Comparison of ENCODE assay signal across 25 mouse cellular contexts in the genomic region with DNA sequence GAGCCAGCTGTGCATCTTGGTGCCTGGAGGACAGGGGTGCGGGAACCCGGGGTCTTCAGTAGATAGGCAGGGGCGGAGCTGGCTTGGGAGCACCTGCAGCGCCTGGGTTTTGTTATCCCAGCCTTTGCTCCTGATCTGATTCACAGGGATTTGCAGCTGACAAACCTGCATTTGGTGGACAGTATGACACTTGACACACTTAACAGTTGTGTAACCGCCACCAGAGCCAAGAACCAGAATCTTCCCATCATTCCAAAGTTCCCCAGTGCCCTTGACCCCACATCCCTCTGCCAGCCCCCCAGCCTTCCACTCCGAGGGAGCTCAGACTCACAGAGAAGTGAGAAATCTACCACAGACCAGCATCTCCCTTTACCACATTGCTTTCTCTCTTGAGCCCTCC. TPM values are rescaled to one million over a fixed set of nuclear protein-coding genes. Genes with fewer than 3 reads are reported as not detected.
DNase-seq lines count a peak whose midpoint lies in the region; ATAC-seq and TF ChIP-seq lines count a peak whose summit lies in the region.
"Had no signal": no experiment of that assay in that cellular context is flagged by ENCODE, and none has a peak within 500 bp of the region (broad histone marks: within the 10 kb centered on the region; RNA-seq: fewer than 3 reads in every experiment).

No protein-coding gene starts in this region.

- no peak overlapping the region for H3K4me3 ChIP-seq in embryonic facial prominence, embryonic 15.5 days (replicated peaks)
- H3K4me3 ChIP-seq in embryonic facial prominence, embryonic 10.5 days, result no peak overlapping the region
- no peak overlapping the region for H3K4me3 ChIP-seq in intestine, postnatal 0 days (ENCODE audit: low read depth, low read length)
- no peak overlapping the region for H3K4me3 ChIP-seq in intestine, embryonic 16.5 days (ENCODE audit: low read length)
- no peak overlapping the region for H3K4me3 ChIP-seq in liver, adult 2 months (ENCODE audit: insufficient read depth, low read depth, low read length)
- H3K4me3 ChIP-seq in liver, postnatal 0 days (ENCODE audit: low read depth, low read length), result no peak overlapping the region
- no peak overlapping the region for H3K4me3 ChIP-seq in stomach, postnatal 0 days (ENCODE audit: low read depth, low read length)
- H3K4me3 ChIP-seq: heart, adult 2 months; heart, embryonic 10.5 days; heart, embryonic 13.5 days; hindbrain, embryonic 13.5 days had no signal

- peak overlapping the region; percentile 48 for H3K27ac ChIP-seq in embryonic facial prominence, embryonic 15.5 days (replicated peaks)
- H3K27ac ChIP-seq in embryonic facial prominence, embryonic 10.5 days (replicated peaks), result no peak overlapping the region
- H3K27ac ChIP-seq in intestine, postnatal 0 days (ENCODE audit: low read depth, low read length), result no peak overlapping the region
- H3K27ac ChIP-seq in intestine, embryonic 16.5 days (ENCODE audit: low read length), result no peak overlapping the region
- peak overlapping the region; percentile 84 for H3K27ac ChIP-seq in liver, adult 2 months (replicated peaks; ENCODE audit: insufficient read depth, low read depth, low read length)
- H3K27ac ChIP-seq in liver, postnatal 0 days (ENCODE audit: low read depth), result no peak overlapping the region
- peak overlapping the region; percentile 77 for H3K27ac ChIP-seq in stomach, postnatal 0 days (replicated peaks)
- H3K27ac ChIP-seq: heart, adult 2 months; heart, embryonic 13.5 days; hindbrain, embryonic 13.5 days had no signal

- H3K4me1 ChIP-seq in embryonic facial prominence, embryonic 15.5 days, result peaks cover 20% of the 10 kb centered on the region
- peaks cover 11% of the 10 kb centered on the region for H3K4me1 ChIP-seq in embryonic facial prominence, embryonic 10.5 days
- no peaks in the 10 kb centered on the region; the same call in 1 of the 2 replicates for H3K4me1 ChIP-seq in intestine, postnatal 0 days (replicated peaks; ENCODE audit: control insufficient read depth, insufficient read depth, low read length)
- H3K4me1 ChIP-seq in intestine, embryonic 16.5 days (ENCODE audit: control insufficient read depth, insufficient read depth, low read length), result peaks cover 24% of the 10 kb centered on the region
- H3K4me1 ChIP-seq in liver, adult 2 months (ENCODE audit: control insufficient read depth, insufficient read depth, low read length), result peaks cover 22% of the 10 kb centered on the region
- H3K4me1 ChIP-seq in liver, postnatal 0 days (ENCODE audit: insufficient read depth), result peaks cover 17% of the 10 kb centered on the region
- H3K4me1 ChIP-seq in stomach, postnatal 0 days (replicated peaks; ENCODE audit: control insufficient read depth, insufficient read depth), result no peaks in the 10 kb centered on the region

- no peak for ATAC-seq in embryonic facial prominence, embryonic 15.5 days (ENCODE audit: insufficient number of reproducible peaks, low FRiP score, low TSS enrichment, low read depth)
- no peak for ATAC-seq in intestine, postnatal 0 days
- ATAC-seq in intestine, embryonic 16.5 days, result no peak
- no peak for ATAC-seq in liver, postnatal 0 days
- no peak for ATAC-seq in stomach, postnatal 0 days (ENCODE audit: low FRiP score, low TSS enrichment)
- ATAC-seq: activated CD4-positive, CD25-positive, alpha-beta regulatory T cell, adult 4 months; forebrain, embryonic 14.5 days; forebrain, postnatal 0 days; hindbrain, embryonic 16.5 days had no signal

- no peaks in the 10 kb centered on the region for H3K9me3 ChIP-seq in embryonic facial prominence, embryonic 15.5 days (replicated peaks)
- H3K9me3 ChIP-seq in embryonic facial prominence, embryonic 10.5 days, result no peaks in the 10 kb centered on the region
- no peaks in the 10 kb centered on the region for H3K9me3 ChIP-seq in intestine, postnatal 0 days (ENCODE audit: control insufficient read depth)
- no peaks in the 10 kb centered on the region for H3K9me3 ChIP-seq in intestine, embryonic 16.5 days (ENCODE audit: control insufficient read depth, low read length)
- no peaks in the 10 kb centered on the region for H3K9me3 ChIP-seq in liver, postnatal 0 days (ENCODE audit: low read length)
- H3K9me3 ChIP-seq in stomach, postnatal 0 days (ENCODE audit: control insufficient read depth, low read length), result no peaks in the 10 kb centered on the region
- H3K9me3 ChIP-seq: heart, embryonic 10.5 days; heart, embryonic 13.5 days; hindbrain, embryonic 13.5 days had no signal

- no peak overlapping the region for H3K4me2 ChIP-seq in embryonic facial prominence, embryonic 15.5 days (replicated peaks)
- H3K4me2 ChIP-seq in intestine, postnatal 0 days (replicated peaks; ENCODE audit: low read depth), result peak overlapping the region; percentile 56
- no peak overlapping the region for H3K4me2 ChIP-seq in intestine, embryonic 16.5 days (ENCODE audit: low read depth, low read length)
- H3K4me2 ChIP-seq in liver, postnatal 0 days (ENCODE audit: low read depth, low read length), result no peak overlapping the region
- no peak overlapping the region for H3K4me2 ChIP-seq in stomach, postnatal 0 days (replicated peaks; ENCODE audit: low read depth)
- H3K4me2 ChIP-seq: heart, embryonic 13.5 days; hindbrain, embryonic 13.5 days had no signal

- WGBS in embryonic facial prominence, embryonic 15.5 days, result 57% methylated on average over 6 of the region's 6 CpGs
- WGBS in embryonic facial prominence, embryonic 10.5 days, result 73% methylated on average over 6 of the region's 6 CpGs
- 56% methylated on average over 6 of the region's 6 CpGs for WGBS in intestine, postnatal 0 days
- WGBS in intestine, embryonic 16.5 days, result 66% methylated on average over 6 of the region's 6 CpGs
- WGBS in liver, adult 2 months, result 24% methylated on average over 6 of the region's 6 CpGs
- 75% methylated on average over 6 of the region's 6 CpGs for WGBS in liver, postnatal 0 days (ENCODE audit: insufficient replicate concordance)
- 61% methylated on average over 6 of the region's 6 CpGs for WGBS in stomach, postnatal 0 days

- no peak for TF ChIP-seq CTCF in intestine, postnatal 0 days (IDR thresholded peaks at IDR 0.05; ENCODE audit: low read depth)
- no peak for TF ChIP-seq CTCF in liver, adult 2 months (IDR thresholded peaks at IDR 0.05; ENCODE audit: low read depth, low read length)
- no peak for TF ChIP-seq CTCF in liver, postnatal 0 days (IDR thresholded peaks at IDR 0.05; ENCODE audit: low read depth)
- no peak for TF ChIP-seq CTCF in stomach, postnatal 0 days (IDR thresholded peaks at IDR 0.05; ENCODE audit: low read depth)

- no peak overlapping the region for H3K9ac ChIP-seq in embryonic facial prominence, embryonic 15.5 days
- no peak overlapping the region for H3K9ac ChIP-seq in intestine, postnatal 0 days (ENCODE audit: low read depth, low read length)
- no peak overlapping the region for H3K9ac ChIP-seq in intestine, embryonic 16.5 days (ENCODE audit: low read depth, low read length)
- peak overlapping the region; percentile 28; the same call in 1 of the 2 replicates for H3K9ac ChIP-seq in liver, adult 2 months (ENCODE audit: low read depth, low read length)
- no peak overlapping the region for H3K9ac ChIP-seq in liver, postnatal 0 days (replicated peaks)
- no peak overlapping the region for H3K9ac ChIP-seq in stomach, postnatal 0 days (ENCODE audit: low read length)
- H3K9ac ChIP-seq: forebrain, postnatal 0 days; heart, embryonic 13.5 days; hindbrain, embryonic 13.5 days had no signal

- no peaks in the 10 kb centered on the region for H3K36me3 ChIP-seq in embryonic facial prominence, embryonic 15.5 days
- no peaks in the 10 kb centered on the region for H3K36me3 ChIP-seq in embryonic facial prominence, embryonic 10.5 days (replicated peaks)
- no peaks in the 10 kb centered on the region for H3K36me3 ChIP-seq in intestine, postnatal 0 days (ENCODE audit: control insufficient read depth, insufficient read depth)
- no peaks in the 10 kb centered on the region for H3K36me3 ChIP-seq in intestine, embryonic 16.5 days (ENCODE audit: control insufficient read depth, insufficient read depth, low read length)
- H3K36me3 ChIP-seq in liver, adult 2 months (ENCODE audit: control insufficient read depth, insufficient read depth, low read length), result no peaks in the 10 kb centered on the region
- H3K36me3 ChIP-seq in liver, postnatal 0 days (replicated peaks; ENCODE audit: insufficient read depth, low read length), result no peaks in the 10 kb centered on the region
- no peaks in the 10 kb centered on the region for H3K36me3 ChIP-seq in stomach, postnatal 0 days (ENCODE audit: control insufficient read depth, insufficient read depth, low read length)
- H3K36me3 ChIP-seq: heart, embryonic 10.5 days; heart, embryonic 13.5 days; hindbrain, embryonic 13.5 days had no signal

- H3K27me3 ChIP-seq in embryonic facial prominence, embryonic 15.5 days, result no peaks in the 10 kb centered on the region
- H3K27me3 ChIP-seq in embryonic facial prominence, embryonic 10.5 days (replicated peaks; ENCODE audit: low read depth, poor library complexity, severe bottlenecking), result no peaks in the 10 kb centered on the region
- H3K27me3 ChIP-seq in intestine, postnatal 0 days (replicated peaks; ENCODE audit: control insufficient read depth, insufficient read depth, low read length), result no peaks in the 10 kb centered on the region
- H3K27me3 ChIP-seq in intestine, embryonic 16.5 days (replicated peaks; ENCODE audit: control insufficient read depth, insufficient read depth, low read length), result no peaks in the 10 kb centered on the region
- H3K27me3 ChIP-seq in liver, adult 2 months (ENCODE audit: control insufficient read depth, insufficient read depth, low read length), result no peaks in the 10 kb centered on the region
- no peaks in the 10 kb centered on the region for H3K27me3 ChIP-seq in liver, postnatal 0 days (ENCODE audit: insufficient read depth, low read length)
- no peaks in the 10 kb centered on the region for H3K27me3 ChIP-seq in stomach, postnatal 0 days (ENCODE audit: control insufficient read depth, insufficient read depth, low read length)

- no peak for TF ChIP-seq POLR2A in liver, adult 2 months (IDR thresholded peaks at IDR 0.05; ENCODE audit: extremely low read depth, insufficient read depth, low read length)

- DNase-seq in embryonic facial prominence, embryonic 10.5 days (ENCODE audit: low spot score), result no peak
- DNase-seq in liver, adult 2 months (ENCODE audit: extremely low read depth, low read depth, low spot score), result peak; percentile 81
- no peak for DNase-seq in liver, postnatal 0 days
- DNase-seq in stomach, postnatal 0 days (ENCODE audit: low spot score), result no peak
- DNase-seq in adrenal gland, postnatal 10 days, result no peak
- DNase-seq: adrenal gland, postnatal 14 days; cerebellum, adult 11-12 months; cerebellum, adult 8-10 months; cerebellum, postnatal 10 days; cerebellum, postnatal 36 days; embryo, embryonic 11 days; forebrain, postnatal 0 days; gastrocnemius, postnatal 36 days; heart, adult 2 months; heart, postnatal 14 days; heart, postnatal 4 days had no signal

- TF ChIP-seq EP300 in liver, postnatal 0 days (IDR thresholded peaks at IDR 0.05; ENCODE audit: low read depth), result no peak
- TF ChIP-seq EP300 in stomach, postnatal 0 days (optimal IDR thresholded peaks at IDR 0.05), result no peak

- no peaks in the 10 kb centered on the region for H3K79me2 ChIP-seq in liver, adult 2 months (ENCODE audit: control insufficient read depth, insufficient read depth, low read length)

RNA-seq across cellular contexts. Expression of a gene that starts 32.9 kb away (rescaled TPM):
- polyA plus RNA-seq in embryonic facial prominence, embryonic 15.5 days (2015; fragmentation: Nextera tagmentation; extraction: Ambion mirVana), result 43.7 and 44.3 TPM in 2 replicates
- polyA plus RNA-seq in embryonic facial prominence, embryonic 10.5 days (2016; fragmentation: Nextera tagmentation; extraction: Ambion mirVana), result 40.2 and 43.7 TPM in 2 replicates
- polyA plus RNA-seq in intestine, postnatal 0 days (2015; fragmentation: Nextera tagmentation; extraction: Ambion mirVana), result 25.0 and 26.8 TPM in 2 replicates
- polyA plus RNA-seq in intestine, embryonic 16.5 days (2015; fragmentation: Nextera tagmentation; extraction: Ambion mirVana), result 28.6 and 33.7 TPM in 2 replicates
- total RNA-seq in liver, adult 2 months (2014; rRNA removed), result 4.8 and 5.8 TPM in 2 replicates
- 19.6 and 24.8 TPM in 2 replicates for polyA plus RNA-seq in liver, adult 2 months (2012; rRNA removed)
- 9.8 and 10.1 TPM in 2 replicates for polyA plus RNA-seq in liver, postnatal 0 days (2015; fragmentation: Nextera tagmentation; extraction: Ambion mirVana)
- polyA plus RNA-seq in stomach, postnatal 0 days (2015; fragmentation: Nextera tagmentation; extraction: Ambion mirVana), result 74.6 and 85.7 TPM in 2 replicates
- total RNA-seq in adrenal gland, postnatal 10 days (2021), result 10 to 100 TPM; 31.2 to 33.5 TPM

RNA-seq across cellular contexts. Expression of a gene that starts 33.8 kb away (rescaled TPM):
- 41.9 and 42.0 TPM in 2 replicates for polyA plus RNA-seq in embryonic facial prominence, embryonic 15.5 days (2015; fragmentation: Nextera tagmentation; extraction: Ambion mirVana)
- 1.7 and 1.8 TPM in 2 replicates for polyA plus RNA-seq in embryonic facial prominence, embryonic 10.5 days (2016; fragmentation: Nextera tagmentation; extraction: Ambion mirVana)
- polyA plus RNA-seq in intestine, postnatal 0 days (2015; fragmentation: Nextera tagmentation; extraction: Ambion mirVana), result 49.8 and 52.6 TPM in 2 replicates
- 0.65 and 0.93 TPM in 2 replicates for polyA plus RNA-seq in intestine, embryonic 16.5 days (2015; fragmentation: Nextera tagmentation; extraction: Ambion mirVana)
- 125 and 147 TPM in 2 replicates for total RNA-seq in liver, adult 2 months (2014; rRNA removed)
- polyA plus RNA-seq in liver, adult 2 months (2012; rRNA removed), result 200 and 210 TPM in 2 replicates
- polyA plus RNA-seq in liver, postnatal 0 days (2015; fragmentation: Nextera tagmentation; extraction: Ambion mirVana), result 27.5 and 43.6 TPM in 2 replicates
- polyA plus RNA-seq in stomach, postnatal 0 days (2015; fragmentation: Nextera tagmentation; extraction: Ambion mirVana), result 55.0 and 60.2 TPM in 2 replicates
- total RNA-seq in adrenal gland, postnatal 10 days (2021), result 100 to 1,000 TPM; 269 to 439 TPM

Comparison
In these comparisons a context has a peak if more than half of its experiments do, and no peak if none do; other contexts are left out.
1. H3K27ac ChIP-seq: peak in embryonic facial prominence, embryonic 15.5 days (single experiment), liver, adult 2 months (single experiment) and stomach, postnatal 0 days (single experiment); none in embryonic facial prominence, embryonic 10.5 days (single experiment), intestine, postnatal 0 days (single experiment), intestine, embryonic 16.5 days (single experiment) and liver, postnatal 0 days (single experiment).
2. RNA of a gene that starts 33.8 kb away (polyA plus RNA-seq): 200 to 210 TPM in liver, adult 2 months, 55.0 to 60.2 TPM in stomach, postnatal 0 days, 49.8 to 52.6 TPM in intestine, postnatal 0 days, 41.9 to 42.0 TPM in embryonic facial prominence, embryonic 15.5 days and 27.5 to 43.6 TPM in liver, postnatal 0 days; 1.7 to 1.8 TPM in embryonic facial prominence, embryonic 10.5 days and 0.65 to 0.93 TPM in intestine, embryonic 16.5 days; every median in the first group is over 10 times any median in the second.